Mouse (Mus musculus) gastrocnemius, adult 2 months (tissue): Measurements from ENCODE around the gene Ccnt2. TPM values are rescaled to one million over a fixed set of nuclear protein-coding genes. Genes with fewer than 3 reads are reported as not detected.
A peak's percentile ranks its signal among the peaks of the same experiment; 100 is the strongest.

Source experiments
- DNase-seq: peaks from one replicate; pipeline ENCODE4 v3.0.0; 2022
- H3K27ac ChIP-seq: fragments of 200-600 bp; 2 replicates; pipeline ENCODE4 v1.8.1; 2022; ENCODE audit warnings: mild to moderate bottlenecking
- H3K4me3 ChIP-seq: fragments of 200-600 bp; 2 replicates; pipeline ENCODE4 v1.8.1; 2022; ENCODE audit warnings: mild to moderate bottlenecking, moderate library complexity
- CTCF ChIP-seq: fragments of 200-600 bp; IDR thresholded peaks from 2 replicates; pipeline ENCODE4 v1.8.1; 2022; ENCODE audit warnings: antibody characterized with exemption, mild to moderate bottlenecking, moderate library complexity
- intact Hi-C: fragments of 180-260 bp; cut with DNase I; formaldehyde crosslinking; loops from one replicate; pipeline ENCODE4 v1.15.1; 2025
- total RNA-seq, 2 experiments: library from RNA; stranded (reverse); gene quantifications; 2 replicates each; pipeline ENCODE4 v1.2.3; 2021

The Ccnt2 gene
- total RNA-seq, 2 experiments from 2014 or later: 20.6 to 28.0 TPM

GRCm38 (mm10) chr1:127854486-127855222 is 80.7 kb downstream of the Ccnt2 start, which contains the start of gene Map3k19:
TSS of gene Map3k19 (minus strand) at chr1:127855031.
- intact Hi-C loops: no loop called here
- H3K4me3 ChIP-seq: peak within 1 kb of the TSS; percentile 40
- H3K27ac ChIP-seq: peak within 1 kb of the TSS; percentile 56
- peak; percentile 54 for DNase-seq
- no peak for TF ChIP-seq CTCF

Other genes with a start within 250 kb of the Ccnt2 start
- gene Tmem163, start 94.6 kb upstream of the Ccnt2 start, total RNA-seq: not detected
- gene Acmsd, start 44.8 kb upstream of the Ccnt2 start, total RNA-seq: not detected
- gene Map3k19, start 80.9 kb downstream of the Ccnt2 start, total RNA-seq: under 1 TPM in 1 of 2 experiments, not detected in 1; 0.08 TPM
- 10 to 100 TPM; 25.0 to 26.6 TPM for gene Rab3gap1, start 94.6 kb downstream of the Ccnt2 start, total RNA-seq